Mouse (Mus musculus): ENCODE data around the gene Rrh. TPM values are rescaled to one million over a fixed set of nuclear protein-coding genes. Genes with fewer than 3 reads are reported as not detected.

The Rrh gene
- polyA plus RNA-seq, 1 experiment = not detected

DNA sequence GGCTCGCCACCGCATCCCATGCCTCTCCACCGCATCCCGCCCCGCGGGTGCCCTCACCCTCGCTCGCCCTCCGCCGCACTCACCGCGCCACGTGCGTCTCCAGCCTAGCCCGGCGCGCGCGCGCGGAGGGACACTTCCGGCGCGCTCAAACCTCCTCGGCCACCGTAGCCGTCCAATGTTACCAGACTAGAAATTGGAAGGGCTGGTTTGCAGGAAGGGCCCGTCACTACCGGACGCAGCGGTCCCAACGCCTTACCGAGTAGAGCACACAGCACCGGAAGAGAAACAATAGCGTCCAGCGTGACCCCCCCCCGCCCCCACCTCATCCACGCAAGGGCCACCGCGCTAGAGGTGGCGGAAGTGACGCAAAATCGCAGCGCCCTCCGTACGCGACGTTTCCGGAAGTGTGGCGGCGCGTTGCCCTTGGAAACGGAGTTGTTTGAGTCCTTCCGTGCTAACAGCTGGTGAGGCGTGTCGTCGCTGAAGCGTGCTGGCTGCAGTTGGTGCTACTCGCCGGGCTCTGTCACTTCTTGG, 8.7 kb upstream of the Rrh start, which contains the start of gene Gar1:
Gene Gar1, minus strand, starts transcription at position 362 of the 534 bp plus-strand sequence.
- under 1% methylated on average over 60 of the region's 60 CpGs for WGBS
- peaks cover 2% of the 10 kb centered on the region; the same call in 1 of the 2 replicates for H3K4me1 ChIP-seq (ENCODE audit: control insufficient read depth, insufficient read depth, low read length)
- H3K27ac ChIP-seq (ENCODE audit: insufficient read depth, low read depth, low read length) = peak within 1 kb of the TSS; percentile 73
- H3K4me3 ChIP-seq (ENCODE audit: insufficient read depth, low read depth, low read length) = peak within 1 kb of the TSS; percentile 84
- TF ChIP-seq CTCF (IDR thresholded peaks at IDR 0.05; ENCODE audit: insufficient read depth, low read depth, low read length) (no peak), POLR2A (IDR thresholded peaks at IDR 0.05; ENCODE audit: insufficient read depth, low read depth, low read length) (0 out of 2 replicates have a peak, but pooled peaks have one; percentile 5)

- H3K4me1 ChIP-seq (ENCODE audit: control insufficient read depth, insufficient read depth, low read length) = peaks cover 2% of the 10 kb centered on the region; the same call in 1 of the 2 replicates
- TF ChIP-seq CTCF (IDR thresholded peaks at IDR 0.05; ENCODE audit: insufficient read depth, low read depth, low read length) = no peak
- TF ChIP-seq POLR2A (IDR thresholded peaks at IDR 0.05; ENCODE audit: insufficient read depth, low read depth, low read length) = no peak
- WGBS = under 1% methylated on average over 45 of the region's 45 CpGs
- H3K27ac ChIP-seq (ENCODE audit: insufficient read depth, low read depth, low read length) = peak overlapping the region; percentile 73; the same call in 1 of the 2 replicates
- peak overlapping the region; percentile 84 for H3K4me3 ChIP-seq (ENCODE audit: insufficient read depth, low read depth, low read length)
Observed at GRCm38 (mm10) chr3:129830626-129831025, 8.2 kb upstream of the Rrh start.

- H3K4me3 ChIP-seq (ENCODE audit: insufficient read depth, low read depth, low read length) = no peak overlapping the region
- H3K4me1 ChIP-seq (ENCODE audit: control insufficient read depth, insufficient read depth, low read length) = peaks cover 2% of the 10 kb centered on the region; the same call in 1 of the 2 replicates
- H3K27ac ChIP-seq (ENCODE audit: insufficient read depth, low read depth, low read length) = no peak overlapping the region
- WGBS = 96% methylated on average over 5 of the region's 5 CpGs
- TF ChIP-seq POLR2A (IDR thresholded peaks at IDR 0.05; ENCODE audit: insufficient read depth, low read depth, low read length) (no peak), CTCF (IDR thresholded peaks at IDR 0.05; ENCODE audit: insufficient read depth, low read depth, low read length) (no peak)
Observed at GRCm38 (mm10) chr3:129827691-129828090, 5.3 kb upstream of the Rrh start.

DNA sequence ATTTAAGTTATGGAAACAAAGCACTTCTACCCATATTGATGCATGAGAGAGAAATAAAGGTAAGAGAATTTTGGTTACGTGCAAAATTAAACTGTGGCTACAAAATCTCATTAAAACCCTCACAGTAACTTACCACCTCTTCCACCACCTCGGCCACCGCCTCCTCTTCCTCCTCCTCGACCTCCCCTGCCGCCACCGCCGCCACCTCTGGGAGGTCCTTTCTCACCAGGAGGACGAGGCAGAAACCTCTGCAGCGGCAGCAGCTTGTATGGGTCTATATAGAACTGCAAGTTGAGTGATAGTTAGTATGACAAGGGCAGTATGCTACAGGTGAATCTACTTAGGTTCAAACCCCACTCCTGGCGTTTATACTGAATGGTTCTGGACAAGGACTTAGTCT, 4.3 kb upstream of the Rrh start:
- H3K4me3 ChIP-seq (ENCODE audit: insufficient read depth, low read depth, low read length) = no peak overlapping the region
- no peak overlapping the region for H3K27ac ChIP-seq (ENCODE audit: insufficient read depth, low read depth, low read length)
- TF ChIP-seq POLR2A (IDR thresholded peaks at IDR 0.05; ENCODE audit: insufficient read depth, low read depth, low read length) (no peak), CTCF (IDR thresholded peaks at IDR 0.05; ENCODE audit: insufficient read depth, low read depth, low read length) (no peak)
- WGBS = 92% methylated on average over 10 of the region's 10 CpGs
- peaks cover 2% of the 10 kb centered on the region; the same call in 1 of the 2 replicates for H3K4me1 ChIP-seq (ENCODE audit: control insufficient read depth, insufficient read depth, low read length)

DNA sequence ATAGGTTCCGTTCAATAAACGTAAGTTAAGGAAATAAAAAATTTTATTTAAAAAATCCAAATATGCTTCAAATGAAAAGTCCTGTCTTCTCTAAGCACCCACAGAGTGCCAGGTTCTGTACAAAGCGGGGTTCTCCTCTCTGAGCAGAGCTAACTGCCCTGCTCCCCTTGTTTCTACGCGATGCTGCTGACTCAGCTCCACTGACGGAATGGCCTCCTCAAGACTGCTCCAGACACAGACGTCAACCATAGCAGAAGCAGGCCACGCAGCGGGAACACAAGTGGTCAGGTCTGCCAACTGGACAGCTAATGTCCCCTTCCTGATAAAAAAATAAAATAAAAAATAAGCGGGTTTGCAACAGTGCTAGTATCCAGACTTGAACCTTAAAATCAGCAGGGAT, 2.5 kb upstream of the Rrh start:
- no peak for TF ChIP-seq POLR2A (IDR thresholded peaks at IDR 0.05; ENCODE audit: insufficient read depth, low read depth, low read length)
- no peak for TF ChIP-seq CTCF (IDR thresholded peaks at IDR 0.05; ENCODE audit: insufficient read depth, low read depth, low read length)
- Histone ChIP-seq H3K4me3 (ENCODE audit: insufficient read depth, low read depth, low read length) (no peak overlapping the region), H3K27ac (ENCODE audit: insufficient read depth, low read depth, low read length) (no peak overlapping the region), H3K4me1 (ENCODE audit: control insufficient read depth, insufficient read depth, low read length) (peaks cover 2% of the 10 kb centered on the region; the same call in 1 of the 2 replicates)
- 91% methylated on average over 10 of the region's 10 CpGs for WGBS

DNA sequence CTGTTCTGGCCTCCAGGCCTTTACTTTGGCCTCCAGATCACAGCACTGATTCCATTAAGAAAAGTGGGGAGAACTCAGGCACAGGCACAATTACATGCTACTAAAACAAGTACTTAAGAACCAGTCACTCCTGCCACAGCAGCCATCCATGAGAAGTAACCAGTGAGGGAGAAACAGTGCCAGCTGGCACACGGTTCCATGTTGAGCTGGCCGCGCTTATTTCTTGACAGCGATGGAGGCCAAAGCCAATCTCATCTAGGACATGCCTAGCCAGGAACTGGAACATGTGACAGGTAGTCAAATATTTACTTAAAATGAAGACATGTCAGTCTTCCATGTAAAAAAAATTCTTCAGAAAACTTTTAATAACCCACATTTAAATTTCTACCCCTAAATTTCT, 1.8 kb upstream of the Rrh start:
- WGBS = 63% methylated on average over 4 of the region's 4 CpGs
- TF ChIP-seq CTCF (IDR thresholded peaks at IDR 0.05; ENCODE audit: insufficient read depth, low read depth, low read length) (no peak), POLR2A (IDR thresholded peaks at IDR 0.05; ENCODE audit: insufficient read depth, low read depth, low read length) (no peak)
- Histone ChIP-seq H3K27ac (ENCODE audit: insufficient read depth, low read depth, low read length) (no peak overlapping the region), H3K4me1 (ENCODE audit: control insufficient read depth, insufficient read depth, low read length) (peaks cover 2% of the 10 kb centered on the region; the same call in 1 of the 2 replicates), H3K4me3 (ENCODE audit: insufficient read depth, low read depth, low read length) (no peak overlapping the region)

DNA sequence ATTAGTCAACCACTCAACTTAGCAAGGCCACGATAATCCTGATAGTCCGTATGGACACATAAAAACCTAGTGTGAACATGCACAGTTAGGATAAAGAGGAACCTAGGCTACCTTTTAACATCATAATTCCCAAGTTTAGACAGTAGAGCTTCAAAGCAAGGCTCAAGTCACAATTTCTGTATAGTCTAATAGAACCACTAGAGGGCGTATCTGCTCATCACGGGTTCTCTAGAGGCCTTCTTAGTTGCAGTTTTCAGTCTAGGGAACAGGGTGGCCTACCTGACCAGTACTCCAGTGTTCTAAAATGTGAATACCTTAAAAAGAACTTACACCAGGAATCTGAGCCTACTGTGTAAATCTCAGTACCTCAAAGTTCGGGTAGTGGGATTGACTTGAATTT, 906 bp upstream of the Rrh start:
- Histone ChIP-seq H3K4me1 (ENCODE audit: control insufficient read depth, insufficient read depth, low read length) (peaks cover 2% of the 10 kb centered on the region; the same call in 1 of the 2 replicates), H3K4me3 (ENCODE audit: insufficient read depth, low read depth, low read length) (no peak overlapping the region), H3K27ac (ENCODE audit: insufficient read depth, low read depth, low read length) (no peak overlapping the region)
- no peak for TF ChIP-seq CTCF (IDR thresholded peaks at IDR 0.05; ENCODE audit: insufficient read depth, low read depth, low read length)
- TF ChIP-seq POLR2A (IDR thresholded peaks at IDR 0.05; ENCODE audit: insufficient read depth, low read depth, low read length) = no peak
- WGBS = 58% methylated on average over 5 of the region's 5 CpGs

- no peak overlapping the region for H3K27ac ChIP-seq (ENCODE audit: insufficient read depth, low read depth, low read length)
- TF ChIP-seq CTCF (IDR thresholded peaks at IDR 0.05; ENCODE audit: insufficient read depth, low read depth, low read length) (no peak), POLR2A (IDR thresholded peaks at IDR 0.05; ENCODE audit: insufficient read depth, low read depth, low read length) (no peak)
- no peak overlapping the region for H3K4me3 ChIP-seq (ENCODE audit: insufficient read depth, low read depth, low read length)
- peaks cover 2% of the 10 kb centered on the region; the same call in 1 of the 2 replicates for H3K4me1 ChIP-seq (ENCODE audit: control insufficient read depth, insufficient read depth, low read length)
- WGBS = 72% methylated on average over 8 of the region's 8 CpGs
Observed at GRCm38 (mm10) chr3:129821736-129822135, 651 bp downstream of the Rrh start.

DNA sequence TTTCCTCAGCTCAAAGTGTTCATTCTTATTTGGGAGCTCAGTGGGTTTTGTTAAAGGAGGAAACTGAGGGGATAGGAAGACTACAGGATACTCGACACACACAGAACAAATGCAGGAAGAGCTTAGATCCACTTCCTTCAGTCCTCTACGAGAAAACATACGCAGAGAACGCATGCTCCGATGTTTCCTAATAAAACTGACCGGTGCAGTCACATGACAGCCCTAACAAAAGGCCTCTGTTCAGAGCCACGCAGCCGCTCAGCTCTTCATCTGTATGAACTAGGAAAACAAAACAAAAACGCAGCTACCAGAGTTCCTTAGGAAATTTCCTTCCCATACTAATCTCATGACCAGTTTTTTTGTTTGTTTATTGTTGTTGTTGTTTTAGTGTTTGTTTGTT, 1.5 kb downstream of the Rrh start:
- no peak overlapping the region for H3K27ac ChIP-seq (ENCODE audit: insufficient read depth, low read depth, low read length)
- WGBS = 42% methylated on average over 9 of the region's 9 CpGs
- TF ChIP-seq CTCF (IDR thresholded peaks at IDR 0.05; ENCODE audit: insufficient read depth, low read depth, low read length) = no peak
- no peak for TF ChIP-seq POLR2A (IDR thresholded peaks at IDR 0.05; ENCODE audit: insufficient read depth, low read depth, low read length)
- no peaks in the 10 kb centered on the region for H3K4me1 ChIP-seq (ENCODE audit: control insufficient read depth, insufficient read depth, low read length)
- H3K4me3 ChIP-seq (ENCODE audit: insufficient read depth, low read depth, low read length) = no peak overlapping the region

Measured in olfactory bulb, adult 2 months (tissue).